Mouse (Mus musculus) midbrain, embryonic 10.5 days (tissue): ENCODE results near the gene Dph2. TPM values are rescaled to one million over a fixed set of nuclear protein-coding genes. Genes with fewer than 3 reads are reported as not detected.
A peak's percentile ranks its signal among the peaks of the same experiment; 100 is the strongest.

Experiments used
- DNase-seq: peaks from one replicate; pipeline ENCODE4 v3.0.0-alpha.2; 2017; ENCODE audit warnings: low spot score
- H3K27ac ChIP-seq: fragments of 300-500 bp; sonication (generic); replicated peaks from 2 replicates; pipeline ENCODE4 v1.5.1; 2016; ENCODE audit warnings: mild to moderate bottlenecking
- H3K27me3 ChIP-seq: fragments of 300-500 bp; sonication (generic); 2 replicates; pipeline ENCODE4 v1.6.1; 2016; ENCODE audit warnings: low read depth, mild to moderate bottlenecking; ENCODE audit not compliant: poor library complexity, severe bottlenecking
- H3K36me3 ChIP-seq: fragments of 300-500 bp; sonication (generic); 2 replicates; pipeline ENCODE4 v1.6.1; 2016; ENCODE audit warnings: mild to moderate bottlenecking, moderate library complexity
- H3K4me1 ChIP-seq: fragments of 300-500 bp; sonication (generic); 2 replicates; pipeline ENCODE4 v1.6.1; 2016
- H3K4me3 ChIP-seq: fragments of 300-500 bp; sonication (generic); 2 replicates; pipeline ENCODE4 v1.5.1; 2016; ENCODE audit warnings: mild to moderate bottlenecking, moderate library complexity
- H3K9me3 ChIP-seq: fragments of 300-500 bp; sonication (generic); replicated peaks from 2 replicates; pipeline ENCODE4 v1.6.1; 2016; ENCODE audit warnings: mild to moderate bottlenecking
- WGBS: fragments of 180-500 bp; shearing (Covaris S2); methylation state at CpG from one replicate; pipeline ENCODE4 v1.1.7; 2016; 5-methylcytosine and 5-hydroxymethylcytosine counted together
- polyA plus RNA-seq: library from polyadenylated mRNA; unstranded; fragments of >200 nt; fragmentation: Nextera tagmentation; extraction: Ambion mirVana; gene quantifications from 2 replicates; pipeline ENCODE4 v1.2.1, GENCODE M21; 2016

Dph2 gene
- polyA plus RNA-seq, 1 experiment from 2014 or later = 30.9 TPM

DNA sequence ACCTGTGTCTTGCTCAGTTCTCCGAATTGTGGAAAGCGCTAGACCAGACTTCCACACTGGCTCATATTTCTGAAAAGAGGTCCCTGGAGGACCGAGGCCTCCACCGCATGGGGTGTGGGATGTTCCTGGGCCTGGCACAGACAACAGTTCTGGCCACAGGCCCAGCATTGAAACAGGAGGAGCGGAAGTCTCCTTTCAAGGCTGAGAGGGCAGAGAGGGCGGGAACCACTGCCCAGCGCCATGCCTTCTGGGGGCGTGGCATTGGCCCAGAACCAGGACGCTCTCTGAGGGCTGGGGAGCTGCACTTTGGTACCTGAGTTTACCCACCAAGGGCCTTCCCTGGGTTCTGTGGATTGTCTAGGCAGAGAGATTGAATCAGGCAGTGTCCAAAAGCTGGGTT lies 25.7 kb downstream of the Dph2 start:
- H3K36me3 ChIP-seq = no peaks in the 10 kb centered on the region
- DNase-seq = no peak
- H3K27me3 ChIP-seq = peaks cover 23% of the 10 kb centered on the region
- H3K9me3 ChIP-seq = no peaks in the 10 kb centered on the region
- no peak overlapping the region for H3K27ac ChIP-seq
- H3K4me3 ChIP-seq = no peak overlapping the region
- peaks cover 39% of the 10 kb centered on the region for H3K4me1 ChIP-seq
- WGBS = 64% methylated on average over 9 of the region's 9 CpGs

DNA sequence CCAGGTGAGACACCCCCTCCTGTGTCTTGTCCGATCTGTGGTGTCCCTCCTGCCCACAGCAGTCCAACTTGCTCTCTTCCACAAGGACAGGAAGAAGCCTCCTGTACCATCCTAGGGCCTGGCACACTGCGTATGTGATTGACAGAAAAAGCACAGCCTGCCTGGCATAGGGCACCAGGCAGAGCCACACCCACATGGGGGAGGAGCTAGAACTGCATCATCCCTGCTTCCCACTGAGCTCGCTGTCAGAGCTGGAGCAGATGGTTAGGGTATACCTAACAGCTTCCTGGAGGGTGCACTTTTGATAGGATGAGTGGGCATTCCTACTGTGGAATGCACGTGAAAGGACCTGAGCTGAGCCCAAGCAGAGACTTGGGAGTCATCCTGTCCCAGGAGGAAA lies 29.0 kb downstream of the Dph2 start:
- Histone ChIP-seq H3K4me3 (no peak overlapping the region), H3K9me3 (no peaks in the 10 kb centered on the region), H3K4me1 (peaks cover 23% of the 10 kb centered on the region), H3K27me3 (peaks cover 12% of the 10 kb centered on the region), H3K27ac (no peak overlapping the region), H3K36me3 (no peaks in the 10 kb centered on the region)
- WGBS = 33% methylated on average over 4 of the region's 4 CpGs
- DNase-seq = no peak

DNA sequence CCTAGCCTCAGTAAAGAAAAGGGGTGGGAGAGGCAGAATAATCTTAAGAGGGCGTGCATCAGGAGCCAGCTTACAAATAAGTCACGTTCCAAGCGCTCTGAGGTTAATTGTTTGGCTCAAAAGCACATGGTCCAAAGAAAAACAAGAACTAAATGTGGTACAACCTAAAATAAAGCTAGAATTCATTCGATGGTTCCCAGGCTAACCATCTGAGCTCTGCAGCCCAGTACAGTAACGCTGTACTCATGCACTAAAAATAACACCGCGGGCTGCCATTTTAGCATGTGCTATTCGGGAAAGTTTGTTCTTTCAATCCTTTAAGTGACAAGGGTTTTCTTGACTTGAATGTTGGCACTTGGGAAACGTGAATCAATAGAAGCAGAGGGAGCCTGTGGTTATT lies 31.3 kb downstream of the Dph2 start:
- Histone ChIP-seq H3K27ac (no peak overlapping the region), H3K4me1 (peaks cover 29% of the 10 kb centered on the region), H3K36me3 (no peaks in the 10 kb centered on the region), H3K9me3 (no peaks in the 10 kb centered on the region), H3K27me3 (no peaks in the 10 kb centered on the region), H3K4me3 (no peak overlapping the region)
- no peak for DNase-seq
- 89% methylated on average over 9 of the region's 9 CpGs for WGBS

DNA sequence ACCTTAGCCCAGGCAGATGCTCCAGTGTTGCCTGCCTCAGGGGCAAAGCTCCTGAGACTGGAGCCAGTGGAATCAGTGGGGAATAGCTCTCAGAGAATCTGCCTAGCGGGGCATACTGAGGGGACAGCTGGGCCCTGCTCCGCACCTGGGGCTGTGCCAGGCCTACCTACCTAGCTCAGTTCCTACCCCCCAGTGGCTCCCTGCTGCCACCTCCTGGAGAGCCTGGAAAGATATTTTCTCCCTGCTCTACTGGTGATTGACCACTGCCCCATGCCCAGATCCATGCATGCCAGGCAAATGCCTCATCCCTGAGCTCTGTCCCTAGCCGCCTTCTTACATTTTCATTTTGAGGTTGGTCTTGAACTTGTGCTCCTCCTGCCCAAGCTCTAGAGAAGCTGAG lies 33.0 kb downstream of the Dph2 start:
- WGBS = 74% methylated on average over 3 of the region's 3 CpGs
- H3K4me3 ChIP-seq = no peak overlapping the region
- no peaks in the 10 kb centered on the region for H3K27me3 ChIP-seq
- H3K27ac ChIP-seq = no peak overlapping the region
- DNase-seq = no peak
- H3K4me1 ChIP-seq = peaks cover 30% of the 10 kb centered on the region
- no peaks in the 10 kb centered on the region for H3K9me3 ChIP-seq
- H3K36me3 ChIP-seq = no peaks in the 10 kb centered on the region

DNA sequence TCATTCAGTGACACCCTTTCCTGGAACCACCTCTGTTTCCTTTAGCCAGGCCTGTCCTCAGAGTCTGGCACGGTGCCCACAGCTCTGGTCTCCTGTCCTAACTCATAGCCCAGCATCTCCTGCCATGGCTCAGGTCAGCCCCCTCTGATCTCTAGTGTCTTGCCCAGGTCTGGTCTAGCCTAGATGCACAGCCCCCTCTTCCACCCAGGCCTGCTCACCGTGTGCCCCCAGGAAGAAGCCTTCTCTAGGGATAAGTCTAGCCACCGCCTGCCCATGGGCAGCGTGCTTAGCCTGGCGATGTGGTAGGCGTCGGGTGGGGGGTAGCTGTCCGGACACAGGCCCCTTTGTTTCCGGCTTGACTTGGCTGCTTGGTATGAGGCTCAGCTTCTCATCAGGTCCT lies 36.7 kb downstream of the Dph2 start:
- no peak for DNase-seq
- no peak overlapping the region for H3K4me3 ChIP-seq
- no peaks in the 10 kb centered on the region for H3K9me3 ChIP-seq
- no peaks in the 10 kb centered on the region for H3K27me3 ChIP-seq
- 89% methylated on average over 9 of the region's 9 CpGs for WGBS
- no peaks in the 10 kb centered on the region for H3K36me3 ChIP-seq
- peak overlapping the region; percentile 53 for H3K27ac ChIP-seq
- H3K4me1 ChIP-seq = peaks cover 28% of the 10 kb centered on the region

DNA sequence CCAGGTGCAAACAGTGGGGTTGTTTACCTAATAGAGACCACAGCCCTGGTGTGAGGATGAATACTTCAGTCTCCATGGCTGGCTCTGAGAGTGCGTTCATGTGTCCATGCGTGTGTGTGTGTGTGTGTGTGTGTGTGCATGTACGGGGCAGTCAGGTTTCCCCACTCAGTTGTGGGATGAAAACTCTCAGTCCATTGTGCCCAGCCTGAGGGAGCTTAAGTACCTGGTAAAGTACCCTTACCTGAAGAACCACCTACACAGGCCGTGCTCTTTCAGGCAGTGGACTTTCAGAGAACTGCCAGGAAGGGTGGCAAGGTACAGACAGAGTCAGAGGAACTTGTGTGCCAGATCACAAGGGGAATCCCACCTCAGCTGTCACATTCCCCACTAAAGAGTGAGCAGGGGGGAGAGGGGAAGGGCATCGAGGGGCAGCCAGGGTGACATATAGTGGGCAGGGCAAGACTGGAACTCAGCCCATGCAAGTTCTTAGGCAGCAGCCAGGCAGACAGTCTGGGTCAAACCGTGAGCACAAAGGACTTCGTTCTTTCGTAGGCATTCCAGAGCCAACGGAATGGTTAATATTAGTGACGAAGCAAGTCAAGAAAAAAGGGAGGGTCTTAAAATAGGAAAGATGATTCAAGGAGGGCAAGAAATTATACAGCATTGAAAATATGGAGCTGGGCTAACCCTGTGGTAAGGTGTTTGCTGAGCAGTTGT lies 39.5 kb downstream of the Dph2 start:
- H3K36me3 ChIP-seq = no peaks in the 10 kb centered on the region
- no peak for DNase-seq
- no peak overlapping the region for H3K27ac ChIP-seq
- 86% methylated on average over 10 of the region's 10 CpGs for WGBS
- H3K9me3 ChIP-seq = no peaks in the 10 kb centered on the region
- peaks cover 39% of the 10 kb centered on the region for H3K4me1 ChIP-seq
- H3K4me3 ChIP-seq = no peak overlapping the region
- no peaks in the 10 kb centered on the region for H3K27me3 ChIP-seq

DNA sequence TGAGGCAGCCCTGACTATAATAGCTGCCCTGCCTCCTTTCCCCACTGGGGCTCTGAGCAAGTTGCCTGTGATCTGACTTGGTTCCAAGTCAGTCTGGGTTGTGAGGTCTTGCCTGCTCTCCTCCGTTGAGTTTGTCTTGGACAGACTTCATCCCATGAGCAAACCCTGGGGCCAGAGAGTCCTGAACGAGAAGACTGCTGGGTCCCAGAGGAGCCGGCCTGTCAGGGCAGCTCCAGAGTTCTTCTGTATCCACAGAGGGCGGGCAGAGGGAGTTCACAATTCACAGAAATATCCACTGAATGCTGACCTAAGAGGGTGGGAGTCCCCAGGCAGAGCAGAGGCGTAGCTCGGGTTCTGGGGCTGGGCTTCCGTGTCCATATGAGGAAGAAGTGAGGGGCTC lies 41.0 kb downstream of the Dph2 start:
- peak overlapping the region; percentile 67; the same call in 1 of the 2 replicates for H3K27ac ChIP-seq
- DNase-seq = no peak

DNA sequence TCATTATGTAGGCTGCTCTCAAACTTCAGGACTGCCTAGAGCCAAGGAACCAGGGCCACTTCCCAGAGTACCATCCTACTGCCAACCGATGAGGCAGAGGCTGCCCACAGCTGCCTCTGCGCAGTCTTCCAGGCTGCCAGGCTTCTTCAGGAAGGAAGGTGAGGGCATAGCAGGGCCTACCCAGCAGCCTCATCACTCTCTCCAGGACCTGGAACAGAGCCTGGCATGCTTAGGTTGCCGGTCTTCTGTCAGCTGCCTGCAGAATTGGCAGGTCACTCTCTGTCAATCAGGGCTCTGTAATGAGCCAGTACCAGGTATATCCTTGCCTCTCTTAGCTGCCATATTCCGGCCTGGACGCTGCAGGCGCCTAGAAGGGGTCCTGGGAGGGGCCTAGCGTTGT lies 41.7 kb downstream of the Dph2 start:
- H3K4me1 ChIP-seq = peaks cover 32% of the 10 kb centered on the region
- WGBS = 88% methylated on average over 7 of the region's 7 CpGs
- peak overlapping the region; percentile 67 for H3K27ac ChIP-seq

More for the DNA sequence above, 41.0 kb downstream of the Dph2 start:
- peaks cover 35% of the 10 kb centered on the region for H3K4me1 ChIP-seq
- no peaks in the 10 kb centered on the region for H3K27me3 ChIP-seq
- H3K4me3 ChIP-seq = no peak overlapping the region
- no peaks in the 10 kb centered on the region for H3K36me3 ChIP-seq
- WGBS = 86% methylated on average over 7 of the region's 7 CpGs
- no peaks in the 10 kb centered on the region for H3K9me3 ChIP-seq

DNA sequence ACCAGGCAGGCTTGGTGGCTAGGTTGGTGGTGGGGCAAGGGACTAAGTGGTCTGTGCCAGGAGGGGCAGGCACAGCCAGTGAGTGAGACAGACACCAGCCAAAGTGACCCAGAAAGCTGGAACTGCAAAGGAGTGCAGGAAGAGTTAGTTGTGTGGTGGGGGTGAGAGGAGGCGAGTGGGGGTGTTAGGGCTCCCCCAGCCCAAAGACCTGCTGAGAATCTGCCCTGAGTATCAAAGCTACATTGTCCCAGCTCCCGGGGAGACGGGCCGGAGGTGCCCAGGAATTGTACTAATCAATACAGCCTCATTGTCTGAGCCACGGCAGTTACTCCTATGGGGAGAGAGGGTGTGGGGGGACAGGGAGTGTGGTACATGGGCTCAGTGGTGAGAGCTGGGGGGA lies 42.3 kb downstream of the Dph2 start:
- 34% methylated on average over 5 of the region's 5 CpGs for WGBS
- H3K9me3 ChIP-seq = no peaks in the 10 kb centered on the region
- H3K4me1 ChIP-seq = peaks cover 30% of the 10 kb centered on the region
- no peaks in the 10 kb centered on the region for H3K36me3 ChIP-seq
- no peak for DNase-seq
- H3K27ac ChIP-seq = peak overlapping the region; percentile 67
- no peaks in the 10 kb centered on the region for H3K27me3 ChIP-seq
- H3K4me3 ChIP-seq = peak overlapping the region; percentile 16; the same call in 1 of the 2 replicates

More for the DNA sequence above, 41.7 kb downstream of the Dph2 start:
- Histone ChIP-seq H3K4me3 (no peak overlapping the region), H3K27me3 (no peaks in the 10 kb centered on the region), H3K36me3 (no peaks in the 10 kb centered on the region), H3K9me3 (no peaks in the 10 kb centered on the region)
- no peak for DNase-seq

DNA sequence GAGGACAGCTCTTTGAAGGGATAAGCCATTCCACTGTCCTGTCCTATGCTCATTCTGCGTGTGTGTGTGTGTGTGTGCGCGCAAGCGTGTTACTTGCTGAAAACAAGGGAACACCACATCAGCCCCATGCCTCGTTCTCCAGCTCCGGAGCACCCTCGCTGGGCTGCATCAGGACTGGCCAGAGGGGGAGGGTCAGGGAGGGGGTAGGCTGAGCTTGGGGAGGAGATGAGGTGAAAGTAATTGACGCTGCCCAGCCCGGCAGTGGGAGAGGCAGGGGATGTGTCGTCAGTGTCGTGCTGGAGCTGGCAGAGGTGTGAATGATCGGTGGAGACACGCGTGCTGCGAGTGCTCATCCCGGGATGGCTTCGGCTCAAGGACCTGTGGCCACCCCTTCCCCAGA lies 42.8 kb downstream of the Dph2 start:
- no peaks in the 10 kb centered on the region for H3K36me3 ChIP-seq
- 0 out of 2 replicates have a peak overlapping the region, but pooled peaks have one; percentile 16 for H3K4me3 ChIP-seq
- H3K4me1 ChIP-seq = peaks cover 30% of the 10 kb centered on the region
- DNase-seq = no peak
- peak overlapping the region; percentile 67 for H3K27ac ChIP-seq
- no peaks in the 10 kb centered on the region for H3K27me3 ChIP-seq
- no peaks in the 10 kb centered on the region for H3K9me3 ChIP-seq
- 63% methylated on average over 17 of the region's 17 CpGs for WGBS

DNA sequence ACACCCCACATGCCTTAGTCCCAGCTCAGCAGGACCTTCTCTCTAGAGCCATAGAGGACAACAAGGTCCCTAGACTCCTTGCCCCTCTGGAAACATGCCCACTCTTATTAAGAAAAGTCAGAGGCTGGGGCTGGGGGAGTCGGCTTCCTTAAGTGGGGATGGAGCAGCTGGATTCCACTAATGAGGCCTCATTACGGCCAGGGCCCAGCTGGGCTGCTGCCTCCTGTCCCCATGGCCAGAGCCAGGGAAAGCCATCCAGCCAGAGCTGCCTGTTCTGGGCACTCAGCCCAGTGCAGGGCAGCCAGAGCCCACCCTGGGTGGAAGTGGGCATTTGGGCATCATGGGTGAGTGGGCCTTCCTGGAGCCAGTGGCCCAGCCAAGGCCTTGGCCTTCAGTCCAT lies 44.8 kb downstream of the Dph2 start:
- peak overlapping the region; percentile 35; the same call in 1 of the 2 replicates for H3K27ac ChIP-seq
- H3K4me3 ChIP-seq = no peak overlapping the region
- no peak for DNase-seq
- WGBS = 66% methylated on average over 2 of the region's 2 CpGs
- no peaks in the 10 kb centered on the region for H3K36me3 ChIP-seq
- H3K9me3 ChIP-seq = no peaks in the 10 kb centered on the region
- no peaks in the 10 kb centered on the region for H3K27me3 ChIP-seq
- H3K4me1 ChIP-seq = peaks cover 30% of the 10 kb centered on the region

DNA sequence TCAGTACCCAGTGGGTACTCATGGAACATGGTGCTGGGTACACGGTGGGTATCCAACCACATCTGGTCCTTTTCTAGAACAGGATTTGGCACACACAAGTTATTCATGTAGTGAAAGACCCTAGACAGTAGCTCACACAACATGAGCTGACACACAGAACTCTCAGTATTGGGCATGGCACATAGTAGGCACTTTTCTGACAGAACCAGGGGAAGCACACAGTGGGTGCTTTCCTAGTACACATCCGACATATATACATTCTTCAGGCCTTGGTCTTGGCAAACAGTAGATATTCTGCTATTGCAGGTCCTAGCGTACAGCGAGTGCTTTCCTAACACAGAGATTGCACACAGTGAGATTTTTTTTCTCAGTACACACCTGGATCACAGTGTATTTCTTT lies 45.6 kb downstream of the Dph2 start:
- Histone ChIP-seq H3K4me1 (peaks cover 30% of the 10 kb centered on the region), H3K27ac (no peak overlapping the region), H3K27me3 (no peaks in the 10 kb centered on the region), H3K4me3 (no peak overlapping the region), H3K9me3 (no peaks in the 10 kb centered on the region), H3K36me3 (no peaks in the 10 kb centered on the region)
- no peak for DNase-seq
- 96% methylated on average over 4 of the region's 4 CpGs for WGBS

DNA sequence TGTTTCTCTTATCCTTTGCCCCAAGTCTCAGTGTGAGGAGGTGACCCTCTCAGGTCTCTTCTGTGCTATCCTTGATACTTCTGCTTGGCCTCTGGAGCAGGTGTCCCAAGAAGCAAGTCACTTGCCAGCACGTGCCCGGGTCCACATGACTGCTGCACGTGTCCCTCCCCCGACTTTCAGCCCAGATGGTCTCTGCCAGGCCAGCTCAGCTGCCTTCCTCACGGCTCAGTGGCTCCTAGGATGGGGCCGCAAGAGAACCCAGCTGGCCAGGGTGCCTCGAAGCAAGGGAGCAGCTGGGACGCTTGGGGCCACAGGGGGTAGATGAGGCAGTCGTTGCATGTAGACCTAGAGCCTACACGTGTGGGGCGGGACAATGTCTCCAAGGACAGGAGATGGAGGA lies 46.5 kb downstream of the Dph2 start:
- 91% methylated on average over 11 of the region's 11 CpGs for WGBS
- Histone ChIP-seq H3K27me3 (no peaks in the 10 kb centered on the region), H3K9me3 (no peaks in the 10 kb centered on the region), H3K4me3 (no peak overlapping the region), H3K27ac (no peak overlapping the region), H3K4me1 (peaks cover 23% of the 10 kb centered on the region), H3K36me3 (no peaks in the 10 kb centered on the region)
- DNase-seq = no peak
